Mouse (Mus musculus) layer of hippocampus, adult 8-10 months (tissue): ENCODE data around the gene H2-K1. TPM values are rescaled to one million over a fixed set of nuclear protein-coding genes. Genes with fewer than 3 reads are reported as not detected.
A peak's percentile ranks its signal among the peaks of the same experiment; 100 is the strongest.
"Not testable (repeated sequence)": the region's sequence is repeated elsewhere in the genome, so short reads cannot be mapped to it uniquely, and the experiment has no call there.

ENCODE experiments used
- DNase-seq, 2 experiments: peaks; one replicate each; pipeline ENCODE4 v3.0.0; 2022; ENCODE audit warnings: low spot score in 2 of 2
- total RNA-seq, 4 experiments: library from RNA; stranded (reverse); gene quantifications; 2 replicates each; pipeline ENCODE4 v1.2.4; 2022

Gene H2-K1
- total RNA-seq, 4 experiments from 2014 or later: 29.6 to 138 (median 63.9) TPM

DNA sequence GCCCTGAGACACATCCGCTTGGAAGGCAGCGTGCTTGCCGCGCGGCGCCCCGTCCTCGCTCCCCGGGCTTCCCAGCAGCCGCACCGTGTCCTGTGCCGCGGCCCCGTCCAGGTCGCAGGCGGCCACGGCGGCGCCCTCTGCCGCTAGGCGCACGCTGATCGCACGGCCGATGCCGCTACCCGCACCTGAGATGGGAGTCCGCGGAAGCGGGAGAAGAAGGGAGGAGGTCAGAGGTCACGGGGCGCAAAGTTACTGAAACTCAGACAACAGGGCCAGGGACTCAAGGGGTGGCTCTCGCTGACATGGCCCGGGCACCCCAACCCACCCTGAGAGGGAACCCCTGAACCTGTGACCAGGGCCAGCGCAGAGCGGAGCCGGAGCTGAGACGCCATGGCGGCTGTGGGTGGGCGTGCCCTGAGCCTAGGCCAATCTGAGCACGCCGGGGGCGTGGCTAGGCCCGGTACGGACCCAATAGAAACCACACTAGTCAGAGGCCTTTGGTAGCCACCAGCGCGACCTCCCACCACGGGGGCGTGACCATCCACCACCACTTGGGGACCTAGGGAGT lies 27.6 kb upstream of the H2-K1 start, which contains the start of gene H2-Ke6:
Gene H2-Ke6 (minus strand): TSS at position 405 of the 568 bp plus-strand sequence.
- DNase-seq: peak; percentile 91 to 93

- peak in 1 of 2 experiments; percentile 39 for DNase-seq
These were observed 26.9 kb upstream of the H2-K1 start for GRCm38 (mm10) chr17:34026917-34027655.

DNA sequence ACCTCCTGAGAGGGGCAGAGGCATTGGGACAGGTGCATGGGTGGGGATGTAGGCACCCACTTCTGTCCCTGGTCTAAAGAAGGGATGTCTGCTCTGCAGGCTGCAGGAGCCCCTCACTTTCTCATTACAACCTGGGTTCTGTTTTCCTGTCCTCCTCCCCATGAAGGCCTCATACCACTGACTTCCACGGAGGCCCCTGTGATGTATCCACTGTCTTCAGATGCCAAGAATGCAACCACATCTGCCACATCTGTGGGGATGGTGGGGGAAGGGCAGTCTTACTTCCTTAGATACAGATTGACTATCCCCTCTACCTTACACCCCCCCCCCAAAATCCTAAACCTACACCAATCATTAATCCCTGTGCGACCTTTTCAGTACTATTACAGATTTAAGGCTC lies 26.1 kb upstream of the H2-K1 start:
- DNase-seq: no peak

- no peak for DNase-seq
These were observed 25.6 kb upstream of the H2-K1 start for GRCm38 (mm10) chr17:34025756-34026151.

GRCm38 (mm10) chr17:34024861-34025755 lies 25.0 kb upstream of the H2-K1 start:
- DNase-seq: no peak

- DNase-seq: peak; percentile 83 to 86
These were observed 24.2 kb upstream of the H2-K1 start, which contains the start of gene Ring1 for GRCm38 (mm10) chr17:34024317-34024821. Gene Ring1, minus strand, starts transcription at chr17:34024680.

DNA sequence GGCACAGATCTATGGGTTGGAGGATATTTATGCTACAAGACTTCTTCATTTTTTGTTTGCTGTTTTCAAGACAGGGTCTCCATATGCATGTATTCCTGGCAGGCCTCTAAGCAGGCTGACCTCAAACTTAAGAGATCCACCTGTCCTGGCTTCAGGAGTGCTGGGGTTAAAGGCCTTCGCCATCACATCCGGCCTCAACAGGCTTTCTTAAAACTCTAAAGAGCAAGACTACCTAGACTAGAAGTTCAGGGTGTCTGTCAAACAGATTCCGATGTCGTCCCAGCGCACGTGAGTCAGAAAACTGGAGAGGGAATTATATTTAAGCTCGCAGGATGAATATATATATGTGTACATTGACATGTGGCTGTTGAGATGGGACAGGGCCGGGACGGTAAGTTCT lies 23.5 kb upstream of the H2-K1 start:
- DNase-seq: no peak

GRCm38 (mm10) chr17:34022987-34023386 lies 22.8 kb upstream of the H2-K1 start:
- peak in 1 of 2 experiments; percentile 35 for DNase-seq

DNA sequence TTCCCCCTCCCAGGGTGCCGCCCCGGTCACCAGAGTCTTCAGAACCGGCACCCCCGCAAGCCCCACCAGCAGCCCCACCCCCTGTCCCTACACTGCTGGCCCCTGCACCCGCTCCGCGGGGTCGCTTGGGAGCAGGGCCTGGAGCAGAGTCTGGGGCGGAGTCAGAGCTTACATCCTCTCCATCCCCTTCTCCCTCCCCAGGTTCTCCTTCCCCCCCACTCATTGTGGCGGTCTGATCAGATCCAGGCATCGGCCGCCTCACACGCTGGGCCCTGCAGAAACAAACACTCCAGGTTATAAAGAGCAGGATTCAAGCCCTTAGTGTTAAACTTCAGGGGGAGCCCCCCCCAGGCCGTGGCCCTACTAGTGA lies 22.3 kb upstream of the H2-K1 start:
- DNase-seq: no peak

DNA sequence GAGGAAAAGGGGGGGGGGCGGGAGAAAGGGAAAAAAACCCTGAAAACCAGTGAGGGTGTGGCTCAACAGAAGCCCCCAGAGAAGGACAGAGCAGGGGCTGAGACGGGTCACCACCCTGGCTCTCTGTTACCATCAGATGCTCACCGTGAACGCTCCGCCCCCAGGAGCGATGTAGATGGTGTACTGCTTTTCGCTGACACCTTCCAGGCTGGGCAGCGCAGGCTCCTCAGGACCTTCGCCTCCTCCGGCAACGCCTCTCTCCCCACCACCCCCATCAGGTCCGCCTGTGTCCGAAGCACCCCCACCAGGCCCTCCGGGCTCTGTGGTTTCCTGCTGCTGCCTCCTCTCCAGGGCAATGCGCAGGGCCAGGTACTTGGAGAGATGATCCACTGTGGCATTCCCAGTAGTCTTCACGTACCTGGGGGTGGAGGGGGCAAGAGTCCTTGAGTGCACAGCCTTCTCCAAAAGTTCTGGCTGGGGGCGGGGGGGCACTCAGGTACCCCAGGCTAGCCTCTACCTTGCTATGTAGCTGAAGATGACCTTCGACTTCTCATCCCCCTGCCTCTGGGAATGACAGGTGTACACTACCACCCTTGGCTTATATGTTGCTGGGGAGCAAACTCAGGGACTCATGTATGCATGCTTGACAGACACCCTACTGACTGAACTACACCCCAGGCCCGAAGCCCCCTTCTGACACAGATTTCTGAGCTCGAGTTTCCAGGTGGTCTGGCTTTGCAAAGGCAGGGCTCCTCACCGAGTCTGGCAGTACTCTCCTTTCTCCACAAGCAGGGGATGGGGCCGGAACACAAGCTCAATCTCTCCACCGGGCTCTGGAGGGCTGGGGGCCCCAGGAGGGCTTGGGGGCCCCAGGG lies 21.6 kb upstream of the H2-K1 start:
- no peak for DNase-seq

GRCm38 (mm10) chr17:34013436-34013835 lies 13.3 kb upstream of the H2-K1 start:
- DNase-seq: no peak

- DNase-seq: no peak
These were observed 10.0 kb upstream of the H2-K1 start for GRCm38 (mm10) chr17:34010156-34010555.

DNA sequence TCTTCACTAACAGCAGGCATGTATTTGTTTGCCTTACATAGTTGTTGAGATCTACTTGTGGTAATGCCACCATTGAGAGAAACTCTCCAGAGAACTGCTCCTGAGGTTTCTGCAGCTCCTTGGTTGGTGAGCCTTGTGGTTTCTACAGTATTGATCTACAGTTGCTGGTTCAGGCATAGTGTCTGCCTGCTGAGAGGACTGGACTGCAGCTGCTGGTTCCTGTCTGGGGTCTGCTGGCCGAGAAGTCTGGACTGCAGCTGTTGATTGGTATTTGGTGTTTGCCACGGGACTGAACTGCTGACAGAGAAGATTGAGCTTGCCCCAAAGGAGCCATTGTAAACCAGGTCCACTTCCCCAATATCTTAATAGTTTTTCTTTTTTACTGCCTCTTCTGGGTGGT lies 6.4 kb upstream of the H2-K1 start:
- no peak for DNase-seq

- DNase-seq: no peak
These were observed 3.3 kb upstream of the H2-K1 start for GRCm38 (mm10) chr17:34003426-34003825.

DNA sequence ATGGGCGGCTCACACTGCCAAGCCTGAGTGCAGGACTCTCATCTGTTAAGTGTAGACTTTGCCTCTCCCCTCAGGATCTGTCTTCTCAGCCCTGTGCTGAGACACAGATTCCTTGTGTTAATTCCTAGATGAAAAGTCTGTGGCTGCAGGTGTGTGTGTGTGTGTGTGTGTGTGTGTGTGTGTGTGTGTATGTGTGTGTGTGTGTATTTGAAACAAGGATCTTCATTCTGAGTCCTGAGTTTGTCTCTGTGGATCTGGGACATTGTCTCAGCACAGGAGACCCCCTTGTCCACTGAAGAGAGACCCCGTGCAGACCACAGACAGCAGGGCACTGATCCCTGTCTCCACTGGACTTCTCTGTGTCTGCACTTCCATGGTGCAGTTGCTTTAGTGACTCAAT lies 649 bp upstream of the H2-K1 start:
- DNase-seq: not testable (repeated sequence)

- DNase-seq: no peak
These were observed 602 bp downstream of the H2-K1 start for GRCm38 (mm10) chr17:33999341-34000149.

DNA sequence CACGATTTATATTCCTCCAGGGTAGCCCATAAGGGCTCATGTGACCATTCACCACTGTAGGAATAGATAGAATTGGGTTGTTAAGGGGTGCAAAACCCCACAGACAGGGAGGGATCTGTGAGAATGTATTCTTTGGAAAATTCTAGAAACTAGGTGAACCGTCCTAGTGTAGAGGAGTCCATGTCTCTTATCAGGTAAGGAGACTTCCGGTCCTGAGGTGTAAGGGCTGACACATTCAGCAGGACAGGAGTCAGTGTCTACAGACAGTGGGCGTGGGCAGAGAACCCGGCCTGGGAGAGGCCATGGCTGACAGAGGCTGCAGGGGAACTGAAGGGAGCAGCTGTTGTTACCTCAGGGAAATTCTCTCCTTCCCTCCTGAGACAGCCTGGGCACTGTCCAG lies 1.4 kb downstream of the H2-K1 start:
- not testable (repeated sequence) for DNase-seq

DNA sequence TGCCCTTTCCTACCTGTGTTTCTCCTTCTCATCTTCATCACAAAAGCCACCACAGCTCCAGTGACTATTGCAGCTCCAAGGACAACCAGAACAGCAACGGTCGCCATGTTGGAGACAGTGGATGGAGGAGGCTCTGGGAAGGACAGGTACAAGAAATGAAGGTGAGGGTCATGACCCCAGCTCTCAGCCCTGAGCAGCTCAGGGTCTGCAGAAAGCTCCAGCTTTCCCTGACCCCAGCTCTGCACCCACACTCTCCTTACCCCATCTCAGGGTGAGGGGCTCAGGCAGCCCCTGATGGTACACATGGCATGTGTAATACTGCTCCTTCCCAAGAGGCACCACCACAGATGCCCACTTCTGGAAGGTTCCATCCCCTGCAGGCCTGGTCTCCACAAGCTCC lies 3.1 kb downstream of the H2-K1 start:
- DNase-seq: not testable (repeated sequence)

DNA sequence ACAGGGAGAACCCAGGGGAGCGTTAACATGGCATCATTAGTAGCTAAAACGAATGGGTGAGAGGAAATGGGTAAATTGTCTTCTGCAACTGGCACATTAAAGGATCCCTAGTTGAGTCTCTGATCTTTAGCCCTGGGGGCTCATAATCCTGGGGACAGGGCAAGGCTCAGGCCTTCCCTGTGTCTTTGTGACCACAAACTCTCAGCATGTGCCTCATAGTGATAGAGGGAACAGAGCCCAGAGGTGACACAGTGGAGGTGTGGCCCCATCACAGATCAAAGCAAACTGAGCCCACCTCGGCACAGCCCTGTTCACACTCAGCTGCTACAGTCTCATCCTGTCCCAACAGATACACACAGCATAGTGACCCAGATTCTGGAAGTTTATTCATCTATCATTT lies 4.5 kb downstream of the H2-K1 start:
- no peak for DNase-seq

- no peak for DNase-seq
These were observed 5.2 kb downstream of the H2-K1 start for GRCm38 (mm10) chr17:33994959-33995358.
